In genomic region chr12:104443716-104444115, GRCm38 (mm10) we compare ENCODE assay signal across 24 mouse cellular contexts. TPM values are rescaled to one million over a fixed set of nuclear protein-coding genes. Genes with fewer than 3 reads are reported as not detected.
"Had no signal": no experiment of that assay in that cellular context is flagged by ENCODE, and none has a peak within 500 bp of the region (broad histone marks: within the 10 kb centered on the region; RNA-seq: fewer than 3 reads in every experiment).

No protein-coding gene starts in this region.

- ATAC-seq: liver, embryonic 12.5 days had no signal

- H3K9me3 ChIP-seq: limb, embryonic 15.5 days; liver, embryonic 12.5 days; midbrain, embryonic 10.5 days; neural tube, embryonic 15.5 days had no signal

- H3K4me2 ChIP-seq: limb, embryonic 15.5 days; liver, embryonic 12.5 days; lung, embryonic 14.5 days; neural tube, embryonic 15.5 days had no signal

- H3K4me3 ChIP-seq: left cerebral cortex, adult 2 months; limb, embryonic 15.5 days; liver, embryonic 12.5 days; midbrain, embryonic 10.5 days; myocyte; neural tube, embryonic 15.5 days had no signal

- H3K9ac ChIP-seq: limb, embryonic 15.5 days; liver, embryonic 12.5 days; lung, embryonic 14.5 days; neural tube, embryonic 15.5 days had no signal

- H3K36me3 ChIP-seq: limb, embryonic 15.5 days; liver, embryonic 12.5 days; midbrain, embryonic 10.5 days; neural tube, embryonic 15.5 days had no signal

- DNase-seq: kidney, postnatal 4 days; lung, embryonic 14.5 days; lung, postnatal 10 days; lung, postnatal 4 days; midbrain, embryonic 14.5 days; right cerebral cortex, adult 18-20 months; right cerebral cortex, postnatal 25 days; thymus, adult 18-20 months; thymus, postnatal 14 days had no signal

- H3K4me1 ChIP-seq: liver, embryonic 12.5 days had no signal

- H3K27ac ChIP-seq: kidney, postnatal 0 days; left cerebral cortex, adult 2 months; limb, embryonic 15.5 days; liver, embryonic 12.5 days; midbrain, embryonic 10.5 days; neural tube, embryonic 15.5 days had no signal

RNA-seq across cellular contexts. Expression of gene Gsc, which starts 29.4 kb away (rescaled TPM):
- total RNA-seq: layer of hippocampus, adult 8-10 months; layer of hippocampus, postnatal 14 days; left cerebral cortex, adult 2 months; left cerebral cortex, postnatal 25 days; megakaryocyte, adult 5-6 weeks had no signal
- polyA plus RNA-seq: kidney, postnatal 0 days; liver, embryonic 12.5 days; liver, embryonic 16.5 days; lung, embryonic 14.5 days; midbrain, embryonic 14.5 days; myocyte; neural tube, embryonic 15.5 days; small intestine, adult 2 months had no signal

RNA-seq across cellular contexts. Expression of gene Serpina3n, which starts 37.2 kb away (rescaled TPM):
- polyA plus RNA-seq: limb, embryonic 11.5 days; liver, embryonic 12.5 days; lung, embryonic 14.5 days; midbrain, embryonic 10.5 days; neural tube, embryonic 11.5 days had no signal
